Mouse (Mus musculus): ENCODE data around the gene Ccer1.
"Not testable (repeated sequence)": the region's sequence is repeated elsewhere in the genome, so short reads cannot be mapped to it uniquely, and the experiment has no call there.

Ccer1 gene

DNA sequence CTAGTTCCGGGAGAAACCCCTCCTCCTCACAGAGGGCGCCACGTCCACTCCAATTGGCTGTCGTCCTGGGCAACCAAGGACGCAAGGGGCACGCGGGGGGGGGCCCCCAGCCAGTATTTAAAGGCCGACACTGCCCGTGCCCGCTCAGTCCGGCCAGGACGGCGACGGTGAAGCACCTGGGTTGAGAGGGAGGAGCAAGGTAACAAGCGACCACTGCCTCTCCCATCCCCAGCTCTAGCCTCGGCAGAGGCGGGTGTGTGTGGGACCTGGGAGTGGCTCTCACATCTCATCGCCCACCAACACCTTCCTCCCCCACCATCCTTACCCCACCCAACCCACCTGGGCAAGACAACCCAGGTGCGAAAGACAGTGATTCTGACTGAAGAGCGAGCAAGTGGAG is at the start of gene Ccer1:
Ccer1 (plus strand) TSS at position 147 of the 400 bp plus-strand sequence.
- DNase-seq (ENCODE audit: low spot score): no peak

DNA sequence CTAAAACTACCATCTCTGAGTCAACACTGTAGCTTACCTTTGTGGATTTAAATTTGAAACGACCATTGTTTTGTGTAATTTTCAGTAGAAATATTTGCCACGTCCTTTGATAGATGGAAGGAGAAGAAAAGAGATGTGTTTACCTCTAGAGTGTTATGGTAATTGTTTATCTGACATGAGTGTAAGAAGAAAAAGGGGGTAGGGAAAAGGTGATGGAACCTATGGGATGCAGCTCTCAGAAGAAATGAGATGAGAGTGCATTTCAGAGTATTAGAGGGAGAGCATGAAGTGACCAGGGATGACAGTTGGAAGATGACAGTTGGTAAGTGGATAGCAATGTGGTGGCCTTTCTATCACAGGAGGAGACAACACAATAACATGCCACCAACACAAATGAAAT is 49.1 kb upstream of the Ccer1 start, which contains the start of gene Epyc:
Epyc (plus strand) TSS at position 301 of the 400 bp plus-strand sequence.
- DNase-seq (ENCODE audit: low spot score): no peak

DNA sequence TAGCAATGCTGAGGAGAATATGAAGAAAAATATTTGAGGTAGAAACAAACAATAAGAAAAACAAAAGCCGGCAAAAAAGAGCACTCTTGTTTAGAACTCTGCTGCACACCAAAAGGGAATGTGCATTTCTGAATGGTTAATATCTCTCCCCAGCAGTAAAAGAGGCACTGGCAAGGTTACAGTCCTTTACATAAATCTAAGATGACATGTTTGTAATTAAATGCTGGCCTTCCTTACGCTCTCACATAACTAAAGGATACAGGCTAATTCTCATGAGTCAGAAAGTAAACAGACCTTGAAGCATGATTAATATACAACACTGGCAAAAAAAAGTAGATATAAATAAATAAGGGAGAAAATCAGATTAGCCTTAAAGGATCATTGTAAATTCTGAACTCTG is 42.5 kb upstream of the Ccer1 start:
- DNase-seq (ENCODE audit: low spot score): no peak

DNA sequence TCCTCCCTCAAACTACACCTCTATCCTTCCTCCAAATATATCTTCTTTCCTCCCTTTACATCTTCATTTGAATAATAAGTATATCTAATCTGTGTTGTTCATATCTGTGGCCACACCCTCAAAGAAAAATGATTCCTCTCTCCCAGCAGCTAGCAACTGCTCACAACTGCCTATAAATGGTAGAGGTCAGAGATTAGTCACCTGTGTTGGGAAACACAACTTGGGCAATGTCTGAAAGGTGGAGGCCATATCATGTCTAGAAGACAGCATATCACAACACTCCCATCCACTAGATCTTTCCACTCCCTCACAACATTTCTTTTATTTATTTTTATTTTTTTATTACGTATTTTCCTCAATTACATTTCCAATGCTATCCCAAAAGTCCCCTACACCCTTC is 33.4 kb upstream of the Ccer1 start:
- DNase-seq (ENCODE audit: low spot score): no peak

DNA sequence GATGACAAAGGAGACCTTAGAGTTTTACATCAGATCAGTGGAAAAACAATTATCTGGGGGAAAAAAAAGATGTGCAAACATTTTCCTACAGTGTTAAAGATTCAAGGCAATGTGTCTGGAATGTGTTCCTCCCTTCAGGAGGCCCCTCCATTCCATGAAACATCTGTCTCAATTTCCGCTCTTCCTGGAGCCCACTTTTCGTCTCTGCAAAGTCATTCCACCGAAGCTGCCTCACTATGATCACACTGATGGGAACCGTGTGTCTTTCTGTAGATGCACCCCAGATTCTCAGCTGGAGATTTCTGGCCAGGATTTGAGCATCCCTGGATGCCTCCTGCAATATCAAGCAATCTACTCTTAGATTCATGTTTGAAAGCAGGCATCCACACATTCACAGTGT is 24.2 kb upstream of the Ccer1 start:
- DNase-seq (ENCODE audit: low spot score): no peak

DNA sequence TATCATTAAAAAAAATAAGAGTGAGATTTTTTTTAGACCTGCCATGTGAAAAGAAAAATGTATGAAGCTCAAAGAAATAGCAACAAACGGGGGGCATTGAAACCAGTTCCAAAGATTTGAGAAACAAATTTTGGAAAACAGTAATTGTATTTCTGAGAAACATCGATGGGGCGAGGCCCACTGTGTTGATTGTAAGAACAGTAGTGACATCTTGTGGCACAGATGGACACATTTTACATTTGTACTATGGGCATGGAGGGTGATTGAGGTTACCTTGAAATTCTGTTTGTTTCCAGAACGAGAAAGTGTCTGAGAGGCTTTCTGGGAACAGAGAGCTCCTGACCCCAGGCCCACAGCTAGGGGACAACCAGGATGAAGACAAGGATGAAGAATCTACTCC is 22.7 kb upstream of the Ccer1 start:
- no peak for DNase-seq (ENCODE audit: low spot score)

DNA sequence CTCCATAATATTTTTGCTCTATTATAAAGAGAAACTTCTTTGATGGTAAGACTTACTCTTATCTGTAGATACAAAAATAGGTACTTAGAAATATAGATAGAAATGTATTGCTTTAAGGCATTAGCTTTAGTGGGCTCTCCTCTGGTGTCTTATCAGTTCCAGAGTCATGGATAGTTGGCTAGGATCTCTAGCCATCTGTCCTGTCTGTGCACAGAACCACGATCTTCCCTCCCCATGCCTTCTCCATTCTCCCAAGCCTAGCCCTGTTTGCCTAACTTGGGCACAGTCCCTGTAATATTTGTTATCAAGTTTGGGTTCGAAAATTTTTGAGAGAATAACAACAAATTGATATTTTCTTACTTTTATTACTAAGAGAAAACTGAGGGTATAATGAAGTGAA is 19.6 kb upstream of the Ccer1 start:
- DNase-seq (ENCODE audit: low spot score): no peak

DNA sequence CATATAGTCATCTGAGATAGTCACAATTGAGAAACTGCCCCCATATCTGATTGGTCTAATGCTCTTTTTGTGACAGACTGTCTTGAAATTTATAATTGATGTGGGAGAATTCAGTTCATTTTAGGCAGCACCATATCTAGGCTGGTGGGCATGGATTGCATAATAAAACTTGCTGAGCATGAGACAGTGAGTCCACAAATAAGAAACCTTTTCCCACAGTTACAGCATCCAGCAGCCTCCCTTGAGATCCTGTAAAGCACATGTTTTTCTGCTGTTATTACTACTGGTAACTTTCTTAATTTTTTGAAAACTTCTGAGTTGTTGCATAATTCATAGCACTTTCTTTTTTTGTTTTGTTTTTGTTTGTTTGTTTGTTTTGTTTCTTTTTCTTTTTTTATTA is 9.9 kb upstream of the Ccer1 start:
- no peak for DNase-seq (ENCODE audit: low spot score)

DNA sequence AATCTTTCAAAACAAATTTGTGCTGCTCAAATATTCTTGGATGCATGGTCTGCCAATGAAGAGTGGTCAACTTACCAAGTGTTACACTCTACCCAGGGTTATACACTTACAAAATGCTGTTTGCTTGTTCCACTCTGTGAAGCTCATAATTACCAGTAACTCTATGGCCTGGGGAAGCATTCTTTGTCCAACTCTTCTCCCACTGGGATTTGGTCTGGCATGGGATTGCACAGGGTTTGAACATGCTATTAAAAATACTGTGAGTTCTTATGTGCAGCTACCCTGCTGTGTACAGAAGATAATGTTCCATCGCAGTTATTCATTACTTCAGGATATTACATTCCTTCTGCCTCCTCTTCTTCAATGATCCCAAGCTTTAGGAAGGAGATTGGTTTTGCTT is 5.7 kb upstream of the Ccer1 start:
- DNase-seq (ENCODE audit: low spot score): no peak

DNA sequence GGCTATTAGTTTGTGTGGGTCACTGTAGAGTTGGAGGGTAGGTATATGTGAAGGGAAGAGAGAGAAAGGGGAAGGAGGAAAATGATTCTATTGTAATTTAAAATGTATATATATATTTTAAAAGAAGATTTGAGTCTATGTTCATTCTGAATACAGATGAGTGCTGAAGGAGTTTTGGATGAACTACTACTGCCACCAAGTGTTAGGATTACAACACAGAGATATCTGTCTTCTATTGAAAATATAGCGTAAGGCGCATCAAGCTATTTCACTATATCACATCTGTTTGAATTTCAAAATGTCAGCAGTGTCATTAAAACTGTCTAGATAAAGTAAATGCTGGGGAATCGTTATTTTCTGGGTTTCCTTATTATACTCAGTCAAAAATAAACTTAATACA is 3.4 kb upstream of the Ccer1 start:
- DNase-seq (ENCODE audit: low spot score): no peak

DNA sequence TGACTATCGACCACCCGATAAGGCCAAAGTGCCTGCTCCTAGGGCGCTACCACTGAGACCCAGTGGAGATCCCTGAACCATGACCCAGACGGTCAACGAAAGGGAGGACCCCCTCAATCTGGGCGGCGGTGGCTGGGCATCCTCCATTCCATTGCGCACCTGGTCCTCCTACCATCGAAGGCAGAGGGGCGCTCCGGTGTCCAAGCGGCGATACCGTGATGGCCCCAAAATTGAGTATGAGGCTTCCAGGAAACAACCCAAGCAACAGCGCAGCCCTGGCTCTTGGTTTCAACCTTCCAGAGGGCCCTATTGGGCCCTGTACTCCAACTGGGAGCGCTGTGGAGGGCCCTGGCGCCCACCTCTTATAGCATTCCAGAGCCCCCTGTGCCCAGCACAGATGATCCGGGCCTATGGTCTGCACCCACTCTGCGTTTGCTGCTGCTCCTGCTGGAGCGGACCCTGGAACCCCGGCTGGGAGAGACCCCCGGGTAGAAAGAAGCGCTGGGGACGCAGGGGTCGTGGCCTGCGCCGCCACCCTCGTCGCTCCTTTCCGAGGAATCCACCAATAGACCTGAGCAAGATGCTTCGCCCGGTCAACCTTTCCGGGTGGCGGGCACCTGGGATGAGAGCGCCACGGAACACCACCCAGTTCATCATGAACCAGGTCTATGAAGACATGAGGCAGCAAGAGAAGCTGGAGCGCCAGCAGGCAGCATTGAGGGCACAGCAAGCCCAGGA is 708 bp downstream of the Ccer1 start:
- no peak for DNase-seq (ENCODE audit: low spot score)

DNA sequence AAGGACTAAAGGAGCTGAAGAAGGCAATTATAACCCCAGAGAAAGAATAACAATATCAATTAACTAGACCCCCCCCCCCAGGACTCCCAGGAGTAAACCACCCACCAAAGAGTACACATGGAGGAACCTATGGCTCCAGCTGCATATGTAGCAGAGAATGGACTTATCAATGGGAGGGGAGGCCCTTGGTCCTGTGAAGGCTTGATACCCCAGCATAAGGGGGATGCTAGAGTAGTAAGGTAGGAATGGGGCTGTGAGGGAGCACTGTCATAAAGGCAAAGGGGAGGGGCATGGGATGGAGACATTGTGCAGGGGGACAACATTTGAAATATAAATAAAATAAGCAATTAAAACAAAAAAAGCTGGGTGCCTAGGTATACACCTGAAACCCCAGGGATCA is 9.5 kb downstream of the Ccer1 start:
- no peak for DNase-seq (ENCODE audit: low spot score)

DNA sequence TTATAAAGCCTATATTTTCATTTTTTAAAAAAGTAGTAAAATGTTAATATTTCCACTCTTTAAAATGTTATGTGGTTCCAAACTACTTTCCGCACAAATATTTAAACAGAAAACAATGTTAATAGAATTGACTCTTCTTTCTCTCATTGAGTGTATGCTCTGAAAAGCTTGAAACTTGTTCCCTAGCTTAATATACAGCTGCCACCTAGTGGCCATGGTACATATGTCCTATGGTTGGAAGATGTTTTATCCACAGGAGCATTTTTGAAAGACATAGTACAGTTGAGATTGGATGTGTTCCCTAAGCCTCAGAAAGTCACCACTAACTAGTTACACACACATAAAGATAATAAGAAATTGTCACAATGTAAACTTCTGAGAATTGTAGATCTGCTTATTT is 11.7 kb downstream of the Ccer1 start:
- peak; percentile 20 for DNase-seq (ENCODE audit: low spot score)

DNA sequence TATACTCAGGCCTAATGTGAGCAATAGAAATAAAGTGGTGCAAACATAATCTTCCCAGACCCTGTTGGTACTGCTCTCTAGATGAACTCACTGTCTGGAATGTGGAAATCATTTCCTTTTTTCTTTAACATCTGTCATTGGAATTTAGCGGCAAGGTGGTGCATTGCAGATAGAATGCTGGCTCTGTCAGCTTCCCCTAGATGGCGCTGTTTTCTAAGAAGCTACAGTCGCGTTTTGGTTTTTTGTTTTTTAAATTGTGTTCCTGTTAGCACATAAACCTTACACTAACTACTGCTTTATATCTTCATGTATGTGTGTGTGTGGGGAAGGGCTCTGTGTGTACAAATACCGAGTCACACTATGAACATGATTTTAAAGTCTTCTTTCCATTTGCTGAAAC is 19.8 kb downstream of the Ccer1 start:
- DNase-seq (ENCODE audit: low spot score): peak; percentile 17

DNA sequence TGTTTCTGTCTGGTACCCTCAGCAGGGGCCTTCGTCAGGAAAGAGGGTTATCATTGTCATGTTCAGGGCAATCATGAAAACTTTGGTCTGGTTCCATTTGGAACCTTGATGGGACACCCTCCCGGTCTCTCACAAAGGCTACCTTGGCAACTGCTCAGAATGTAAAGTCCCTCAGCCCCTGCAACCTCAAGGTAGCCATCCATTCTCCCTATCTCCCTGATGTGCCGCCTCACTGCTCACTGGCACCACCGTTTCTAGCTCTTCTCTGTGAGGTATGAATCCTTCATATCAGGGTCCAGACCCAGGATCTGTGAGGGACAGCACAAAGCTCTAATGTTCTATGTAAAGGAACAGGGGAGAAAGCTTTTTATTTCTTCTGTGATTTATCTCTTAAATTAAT is 21.7 kb downstream of the Ccer1 start:
- DNase-seq (ENCODE audit: low spot score): no peak

DNA sequence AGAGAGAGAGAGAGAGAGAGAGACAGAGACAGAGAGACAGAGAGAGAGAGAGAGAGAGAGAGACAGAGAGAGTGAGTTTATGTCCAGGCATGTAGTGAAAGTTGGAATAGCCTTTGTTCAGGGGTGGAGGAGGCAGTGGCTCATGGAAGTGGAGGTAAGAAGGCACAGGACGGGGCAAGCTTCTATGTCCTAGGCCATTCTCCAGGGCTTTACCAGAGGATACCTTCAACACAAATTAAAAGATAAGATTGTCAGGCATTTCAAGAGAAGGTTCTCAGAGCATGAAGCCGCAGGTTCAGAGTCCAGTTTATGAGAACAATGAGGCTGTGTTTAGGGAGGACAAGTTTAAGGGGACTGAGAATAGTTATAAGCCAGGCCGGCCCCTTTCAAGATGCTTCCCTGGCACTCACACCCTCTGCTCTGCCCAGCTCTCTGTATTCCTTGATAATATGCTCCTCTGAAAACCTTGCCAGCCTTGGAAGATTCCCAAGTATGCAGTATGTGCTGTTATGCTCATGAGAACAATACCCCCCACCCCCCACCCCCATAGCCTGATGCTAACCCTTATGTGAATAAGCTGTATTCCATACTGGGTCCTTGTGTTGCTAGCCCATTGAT is 22.5 kb downstream of the Ccer1 start:
- no peak for DNase-seq (ENCODE audit: low spot score)

DNA sequence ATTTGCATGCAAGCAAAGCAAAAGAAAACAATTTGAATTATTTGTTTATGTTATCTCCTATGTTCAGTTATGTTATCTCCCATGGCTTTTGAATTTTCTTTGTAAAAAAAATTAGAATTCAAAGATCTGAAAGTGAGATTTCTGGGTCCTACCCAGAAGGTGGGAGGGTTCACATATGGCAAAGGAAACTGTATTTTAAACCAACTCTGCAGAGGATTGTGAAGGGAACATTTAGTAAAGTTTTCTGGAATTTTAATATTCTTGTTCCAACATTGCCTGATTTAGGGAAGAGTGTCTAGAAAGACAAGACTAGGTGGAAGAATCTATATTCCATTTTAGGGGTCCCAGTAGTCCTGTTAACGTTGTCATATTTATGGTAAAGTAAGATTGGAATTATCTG is 24.4 kb downstream of the Ccer1 start:
- DNase-seq (ENCODE audit: low spot score): no peak

DNA sequence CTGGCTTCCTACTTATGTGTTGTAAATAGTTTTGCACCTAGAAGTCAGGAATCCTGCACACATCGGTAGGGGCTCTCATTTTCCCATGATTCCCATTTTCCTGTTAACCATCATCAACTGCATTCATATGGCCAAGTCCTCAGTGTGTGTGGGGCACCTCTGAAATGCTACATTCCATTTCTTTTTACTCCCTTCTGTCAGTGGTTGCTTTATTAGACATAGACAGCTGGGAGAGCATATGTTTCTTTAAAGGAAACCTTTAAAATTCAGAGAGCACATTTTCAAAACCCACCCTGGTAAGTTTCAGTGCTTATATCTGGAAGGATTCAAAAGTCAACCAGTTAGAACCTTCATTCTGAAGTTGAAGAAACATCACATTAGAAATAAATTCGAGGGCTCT is 25.2 kb downstream of the Ccer1 start:
- DNase-seq (ENCODE audit: low spot score): no peak

DNA sequence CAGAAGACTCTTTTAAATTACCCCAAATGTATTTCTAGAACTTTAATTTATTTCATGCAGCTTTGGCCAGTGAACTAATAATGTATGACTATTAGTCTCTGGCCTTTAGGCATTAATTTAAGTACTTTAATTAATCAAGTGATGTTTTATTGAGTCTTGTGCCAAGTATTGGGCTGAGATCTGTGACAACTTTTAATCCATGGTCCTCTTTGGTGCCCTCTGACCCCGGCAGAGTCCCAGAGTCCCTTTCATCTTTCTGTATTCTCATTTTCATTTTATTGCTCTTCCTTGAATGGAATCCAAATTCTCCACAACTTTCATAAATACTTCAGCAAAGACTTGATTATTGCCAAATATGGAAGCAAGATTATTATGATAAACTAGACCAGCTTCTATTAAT is 27.8 kb downstream of the Ccer1 start:
- DNase-seq (ENCODE audit: low spot score): no peak

DNA sequence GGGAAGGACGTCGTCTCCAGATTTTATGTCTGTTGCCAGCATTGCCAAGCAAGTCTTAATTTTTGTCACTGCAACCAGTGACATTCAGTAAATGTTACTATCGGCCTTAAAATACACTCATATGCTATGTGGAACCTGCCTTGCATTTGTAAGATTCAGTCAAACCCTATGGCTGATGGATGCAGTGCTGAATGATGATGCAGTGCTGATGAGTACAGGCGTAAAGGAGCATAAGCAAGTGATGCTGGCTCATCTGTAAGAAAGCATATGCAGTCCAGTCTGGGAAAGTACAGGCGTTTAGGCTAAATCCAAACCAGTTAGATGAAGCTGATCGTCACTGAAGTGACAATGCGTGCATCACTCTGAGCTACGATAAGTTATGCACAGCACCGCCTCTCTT is 29.9 kb downstream of the Ccer1 start:
- DNase-seq (ENCODE audit: low spot score): no peak

DNA sequence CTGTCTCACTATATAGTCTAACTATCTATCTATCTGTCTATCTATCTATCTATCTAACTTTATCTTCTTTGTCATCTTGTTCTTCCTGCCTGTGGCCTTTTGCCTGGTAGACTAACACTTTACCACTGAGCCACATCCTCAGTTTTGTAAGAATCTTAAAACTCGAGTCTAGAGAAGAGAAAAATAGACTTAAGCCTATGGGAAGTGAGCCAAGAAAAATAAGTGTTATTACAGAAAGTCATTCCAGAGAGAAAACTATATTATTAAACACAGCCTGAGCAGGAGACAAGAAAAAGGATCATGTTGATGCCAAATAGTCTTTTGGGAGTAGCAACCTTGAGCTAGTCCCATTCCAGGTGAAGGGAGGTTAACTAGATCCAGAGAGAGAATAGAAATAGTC is 33.1 kb downstream of the Ccer1 start:
- no peak for DNase-seq (ENCODE audit: low spot score)

DNA sequence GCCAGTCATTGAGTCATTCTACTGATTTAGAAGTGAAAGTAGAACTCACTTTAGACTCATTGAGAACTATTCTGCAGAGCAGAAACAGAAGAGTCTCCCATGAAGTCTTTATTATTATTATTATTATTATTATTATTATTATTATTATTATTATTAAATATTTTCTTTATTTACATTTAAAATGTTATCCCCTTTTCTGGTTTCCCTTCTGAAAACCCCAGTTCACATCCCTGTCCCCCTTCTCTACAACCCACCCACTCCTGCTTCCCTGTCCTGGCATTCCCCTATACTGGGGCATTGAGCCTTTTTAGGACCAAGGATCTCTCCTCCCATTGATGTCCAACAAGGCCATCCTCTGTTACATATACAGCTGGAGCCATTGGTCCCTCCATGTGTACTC is 33.8 kb downstream of the Ccer1 start, which contains the start of gene C030005K15Rik:
C030005K15Rik (minus strand) TSS at position 101 of the 400 bp plus-strand sequence.
- not testable (repeated sequence) for DNase-seq (ENCODE audit: low spot score)

All from urinary bladder, postnatal 25 days (tissue).